Mouse (Mus musculus): ENCODE data around the gene Syngap1.

The Syngap1 gene

DNA sequence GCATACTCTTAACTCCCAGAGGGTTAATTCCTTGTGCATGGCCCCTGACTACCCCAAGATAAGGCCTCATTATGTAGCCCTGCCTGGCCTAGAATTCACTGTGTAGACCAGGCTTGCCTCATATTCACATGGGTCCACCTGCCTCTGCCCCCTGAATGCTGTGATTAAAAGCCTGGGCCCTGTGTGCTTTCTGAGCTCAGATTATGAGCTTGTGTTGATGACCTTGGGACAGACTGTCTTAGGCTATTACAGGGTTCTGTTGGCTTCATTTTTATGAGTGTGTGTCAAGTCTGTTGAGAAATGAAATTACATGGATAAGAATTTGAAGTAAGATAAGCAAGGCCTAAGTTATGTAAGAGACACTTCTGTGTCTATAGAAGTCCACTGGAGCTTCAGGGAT is 49.5 kb downstream of the Syngap1 start:
- no peak for DNase-seq (ENCODE audit: low spot score in 2 of 2)

DNA sequence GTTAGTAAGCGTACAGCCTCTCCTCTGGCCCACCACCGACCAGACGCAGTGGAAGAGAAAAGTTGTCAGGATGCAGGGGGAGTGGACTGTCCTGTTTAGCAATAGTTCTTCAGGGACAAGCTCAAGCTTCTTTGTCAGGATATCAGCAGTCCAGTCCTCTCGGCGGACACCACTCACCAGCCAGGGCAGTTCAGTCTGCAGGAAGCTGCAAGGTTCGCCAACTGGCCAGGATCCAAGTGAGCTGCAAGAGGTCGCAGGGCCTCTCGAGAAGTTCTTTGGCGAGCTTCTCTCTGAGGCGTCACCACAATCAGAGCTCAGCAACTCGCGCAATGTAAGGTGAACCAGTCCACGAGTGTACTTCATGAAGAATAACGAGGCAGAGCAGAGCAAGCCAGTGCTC is 53.4 kb downstream of the Syngap1 start:
- peak in 1 of 2 experiments; percentile 75 for DNase-seq (ENCODE audit: low spot score in 2 of 2)

GRCm38 (mm10) chr17:26995006-26995405 is 54.0 kb downstream of the Syngap1 start:
- DNase-seq (ENCODE audit: low spot score in 2 of 2), result no peak

- no peak for DNase-seq (ENCODE audit: low spot score in 2 of 2)
Observed at GRCm38 (mm10) chr17:26995562-26995961, 54.5 kb downstream of the Syngap1 start.

DNA sequence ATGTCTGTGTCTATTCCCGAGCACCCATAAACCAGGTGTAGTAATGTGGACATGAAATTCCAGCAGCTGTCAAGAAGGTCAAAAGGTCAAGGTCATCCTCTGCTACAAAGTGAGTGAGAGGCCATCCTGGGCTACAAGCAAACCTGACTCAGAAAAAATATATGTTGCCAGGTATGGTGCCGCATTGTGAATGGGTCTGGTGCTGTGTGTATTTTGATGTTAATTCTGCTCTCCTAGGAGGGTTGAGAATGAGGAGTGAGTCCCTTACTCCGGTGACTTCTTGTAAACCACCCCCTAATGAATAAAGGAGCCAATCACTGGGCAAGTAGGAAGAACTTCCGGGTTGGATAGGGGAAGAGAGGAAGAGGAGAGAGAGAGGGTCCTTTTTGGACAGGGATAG is 56.6 kb downstream of the Syngap1 start:
- DNase-seq (ENCODE audit: low spot score in 2 of 2), result no peak

GRCm38 (mm10) chr17:26998283-26998682 is 57.2 kb downstream of the Syngap1 start:
- DNase-seq (ENCODE audit: low spot score in 2 of 2), result no peak

DNA sequence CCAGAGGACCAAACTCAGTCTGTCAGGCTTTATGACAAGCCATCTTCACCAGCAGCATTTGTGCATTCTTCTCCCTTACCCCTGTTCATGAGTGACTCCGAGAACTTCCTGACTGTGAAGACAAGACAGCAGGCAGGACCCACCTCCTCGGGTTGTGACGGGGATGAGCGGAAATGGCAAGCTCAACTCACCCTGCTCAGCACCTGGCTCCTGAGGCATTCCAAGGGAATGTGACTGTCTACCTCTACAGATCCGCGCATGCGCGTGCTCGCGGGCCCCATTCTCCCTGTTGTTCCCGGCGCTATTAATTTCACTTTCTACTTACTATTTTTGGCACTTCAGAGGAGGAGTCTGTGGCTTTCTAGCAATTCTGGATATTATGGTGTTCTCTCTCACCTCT is 58.9 kb downstream of the Syngap1 start:
- no peak for DNase-seq (ENCODE audit: low spot score in 2 of 2)

- DNase-seq (ENCODE audit: low spot score in 2 of 2), result no peak
Observed at GRCm38 (mm10) chr17:27001151-27001550, 60.1 kb downstream of the Syngap1 start.

DNA sequence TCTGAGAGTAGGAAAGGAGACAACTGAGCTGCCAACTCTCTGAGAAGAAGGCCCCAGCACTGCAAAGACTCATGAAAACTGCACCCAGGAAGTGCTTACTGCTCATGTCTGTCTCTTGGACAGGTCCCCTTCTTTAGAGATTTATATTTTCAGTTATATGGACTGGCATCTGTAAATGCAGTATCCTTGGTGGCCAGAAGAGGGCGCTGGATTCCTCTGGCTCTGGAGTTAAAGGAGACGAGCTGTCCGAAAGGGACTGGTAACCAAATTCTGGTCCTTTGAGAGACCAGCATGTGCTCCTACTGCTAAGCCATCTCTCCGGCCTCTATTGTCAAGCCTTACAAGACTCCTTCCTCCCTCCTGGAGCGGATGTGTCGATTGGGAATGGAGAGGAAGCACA is 60.8 kb downstream of the Syngap1 start:
- no peak for DNase-seq (ENCODE audit: low spot score in 2 of 2)

GRCm38 (mm10) chr17:27004431-27004830 is 63.4 kb downstream of the Syngap1 start:
- peak; percentile 40 to 59 for DNase-seq (ENCODE audit: low spot score in 2 of 2)

DNA sequence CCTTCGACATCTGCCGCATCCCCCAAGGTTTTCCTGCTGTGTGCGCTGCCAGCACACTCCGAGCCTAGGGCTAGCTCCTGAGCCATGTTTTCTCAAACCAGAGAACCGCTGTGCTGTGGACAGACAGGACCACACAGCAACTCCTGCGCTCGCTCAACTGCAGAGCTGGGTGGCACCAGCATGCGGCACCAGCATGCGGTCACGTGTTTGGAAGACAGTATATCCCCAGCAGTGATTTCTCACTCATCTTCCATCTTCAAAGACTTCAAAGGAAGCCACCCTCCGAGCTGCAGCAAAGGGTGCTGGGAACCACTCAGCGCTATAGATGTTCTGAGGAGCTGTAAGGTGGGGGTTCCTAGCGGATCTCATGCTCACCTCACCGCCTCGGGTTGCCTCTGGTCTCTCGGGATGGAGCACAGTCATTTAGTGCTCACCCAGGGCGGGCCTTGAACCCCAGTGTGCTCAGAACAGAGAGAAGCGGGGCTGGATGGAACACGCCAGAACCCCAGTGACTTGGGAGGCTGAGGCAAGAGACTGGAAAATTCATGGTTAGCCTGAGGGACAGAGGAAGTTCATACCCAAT is 63.9 kb downstream of the Syngap1 start:
- no peak for DNase-seq (ENCODE audit: low spot score in 2 of 2)

DNA sequence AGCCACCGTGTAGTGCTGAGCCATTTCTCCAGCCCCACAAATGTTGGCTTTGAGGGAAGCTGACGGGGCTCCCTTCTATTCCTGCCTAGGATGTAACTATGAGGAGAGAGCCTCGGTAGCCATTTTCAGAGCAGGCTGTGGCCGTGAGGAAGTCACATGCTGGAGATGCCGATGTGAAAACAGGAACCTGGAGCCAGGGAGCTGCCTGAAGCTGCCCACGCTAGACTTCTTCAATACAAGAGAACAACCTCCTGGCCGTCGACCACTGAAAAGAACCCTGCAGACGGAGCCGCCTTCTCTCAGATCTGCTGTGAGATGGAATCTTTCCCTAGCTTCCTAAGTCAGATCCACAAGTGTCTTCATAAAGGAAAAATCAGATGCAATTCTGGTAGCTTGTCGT is 64.6 kb downstream of the Syngap1 start:
- DNase-seq (ENCODE audit: low spot score in 2 of 2), result no peak

DNA sequence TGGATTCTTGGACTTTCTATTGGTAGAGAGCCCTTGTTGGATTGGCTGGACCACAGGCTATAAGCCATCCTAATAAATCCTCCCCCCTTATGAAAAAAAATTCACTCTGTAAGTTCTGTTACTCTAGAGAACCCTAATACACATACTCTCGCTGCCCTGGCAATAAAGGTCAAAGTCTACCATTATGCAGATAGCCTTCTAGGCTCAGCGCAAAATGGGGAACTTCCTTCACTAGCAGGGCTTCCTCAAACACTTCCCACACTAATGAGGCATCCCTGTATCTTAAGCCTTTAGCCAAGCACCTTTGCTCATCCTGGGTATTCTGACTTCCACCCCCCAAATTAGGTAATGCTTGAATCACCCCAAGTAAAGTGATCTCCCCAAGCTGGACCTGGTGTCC is 67.2 kb downstream of the Syngap1 start:
- DNase-seq (ENCODE audit: low spot score in 2 of 2), result no peak

DNA sequence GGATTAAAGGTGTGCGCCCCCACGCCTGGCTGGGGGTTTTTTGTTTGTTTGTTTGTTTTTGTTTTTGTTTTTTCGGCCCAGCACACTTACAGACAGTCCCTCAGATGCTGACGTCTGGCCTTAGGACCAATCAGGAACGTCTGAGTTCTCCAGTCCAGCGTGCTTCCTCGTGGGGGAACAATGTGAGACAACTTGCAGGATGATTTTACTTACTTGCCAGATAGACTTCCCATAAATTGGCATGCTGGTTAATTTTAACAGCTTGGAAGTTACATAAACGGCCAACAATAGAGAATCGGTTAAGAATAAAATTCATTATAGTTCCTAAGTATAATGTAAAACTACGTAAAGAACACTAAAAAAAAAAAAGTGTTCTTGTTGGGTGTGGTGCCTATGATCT is 70.1 kb downstream of the Syngap1 start:
- no peak for DNase-seq (ENCODE audit: low spot score in 2 of 2)

- no peak for DNase-seq (ENCODE audit: low spot score in 2 of 2)
Observed at GRCm38 (mm10) chr17:27011998-27012672, 71.1 kb downstream of the Syngap1 start.

DNA sequence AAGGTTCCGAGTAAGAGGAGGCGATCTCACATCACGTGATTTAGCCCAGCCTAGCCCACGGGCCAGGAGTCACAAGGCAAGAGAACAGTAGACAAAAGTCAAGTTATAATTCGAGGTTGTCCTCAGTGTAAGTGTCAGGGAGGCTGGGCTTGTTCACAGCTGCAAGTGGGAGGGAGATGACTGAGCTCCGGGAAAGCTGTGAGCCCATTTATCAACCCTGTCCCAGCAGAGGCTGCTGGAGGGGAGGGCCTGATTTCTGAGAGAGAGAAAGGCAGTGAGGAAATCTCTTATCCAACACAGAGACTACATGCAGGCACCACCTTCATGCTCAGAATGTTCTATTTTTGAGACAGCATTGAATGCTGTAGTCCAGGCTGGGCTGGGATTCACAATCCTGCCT is 71.9 kb downstream of the Syngap1 start:
- DNase-seq (ENCODE audit: low spot score in 2 of 2), result no peak

- peak; percentile 82 to 87 for DNase-seq (ENCODE audit: low spot score in 2 of 2)
Observed at GRCm38 (mm10) chr17:27017564-27018499, 76.8 kb downstream of the Syngap1 start.

DNA sequence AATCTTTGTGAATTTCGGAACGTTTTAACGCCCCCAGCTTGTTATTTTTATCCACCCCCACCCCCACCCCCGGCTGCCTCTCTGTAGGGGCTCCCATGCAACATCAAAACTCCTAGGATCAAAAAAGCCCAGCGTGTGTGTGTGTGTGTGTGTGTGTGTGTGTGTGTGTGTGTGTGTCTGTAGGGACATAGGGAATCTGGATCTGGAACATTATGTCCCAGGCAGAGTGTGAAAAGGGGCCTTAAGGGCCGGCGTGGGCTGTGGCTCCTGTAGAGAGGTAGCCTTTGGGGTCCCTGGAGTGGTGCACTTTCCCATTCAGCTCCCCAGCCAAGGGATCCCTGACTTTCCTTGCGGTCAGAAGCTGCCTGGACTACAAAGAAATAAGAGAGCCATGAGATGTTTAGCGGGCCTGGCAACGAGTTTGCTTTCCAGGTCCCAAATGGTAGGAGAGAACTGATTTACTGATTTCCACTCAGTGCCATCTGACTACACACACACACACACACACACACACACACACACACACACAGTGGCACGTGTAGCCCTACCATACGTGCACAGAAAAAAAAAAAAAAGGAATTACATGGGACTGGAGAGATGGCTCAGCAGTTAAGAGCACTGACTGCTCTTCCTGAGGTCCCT is 77.6 kb downstream of the Syngap1 start:
- no peak for DNase-seq (ENCODE audit: low spot score in 2 of 2)

- no peak for DNase-seq (ENCODE audit: low spot score in 2 of 2)
Observed at GRCm38 (mm10) chr17:27021076-27021475, 80.0 kb downstream of the Syngap1 start.

GRCm38 (mm10) chr17:27021736-27022135 is 80.7 kb downstream of the Syngap1 start:
- DNase-seq (ENCODE audit: low spot score in 2 of 2), result no peak
